Mouse (Mus musculus) right cerebral cortex, postnatal 25 days (tissue): ENCODE results near the gene Gsdme.

Experiments
- DNase-seq: peaks from one replicate; pipeline ENCODE4 v3.0.0; 2022

Gene Gsdme

DNA sequence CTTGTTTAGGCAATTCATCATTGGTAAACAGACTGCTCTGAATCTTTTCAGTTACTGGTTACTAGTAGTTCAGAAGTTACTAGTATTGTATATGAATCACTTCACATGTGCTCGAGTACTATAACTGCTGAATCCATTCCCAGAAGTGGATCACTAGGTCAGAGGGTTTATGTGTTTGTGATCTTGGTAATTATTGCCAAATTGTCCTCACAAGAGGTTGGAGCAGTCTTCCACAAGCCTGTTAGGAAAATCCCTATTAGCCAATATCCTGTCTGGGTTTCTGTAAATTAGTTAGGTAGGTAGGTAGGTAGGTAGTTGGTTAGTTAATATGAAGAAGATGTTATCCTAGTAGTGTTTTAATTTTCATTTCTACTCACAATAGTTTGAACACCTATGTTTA is 87.9 kb downstream of the Gsdme start:
- no peak for DNase-seq

DNA sequence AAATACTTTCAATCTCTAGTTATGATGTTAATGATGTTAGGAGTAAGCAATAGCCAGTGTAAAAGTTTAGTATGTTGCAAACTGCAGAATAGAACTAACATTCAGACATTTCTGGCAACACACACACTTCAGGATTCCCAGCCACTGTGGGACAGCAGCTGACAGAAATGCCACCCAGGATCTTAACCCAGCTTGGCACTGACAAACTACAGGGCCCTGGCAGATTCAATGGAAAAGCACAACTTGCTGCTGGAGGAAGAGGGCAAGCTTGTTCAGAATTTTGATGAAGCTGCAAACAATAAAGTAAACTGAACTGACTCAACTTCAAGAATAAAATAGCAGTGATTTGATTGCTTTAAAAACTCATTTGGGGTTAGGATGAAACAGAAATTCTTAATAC is 93.9 kb downstream of the Gsdme start:
- DNase-seq = no peak

DNA sequence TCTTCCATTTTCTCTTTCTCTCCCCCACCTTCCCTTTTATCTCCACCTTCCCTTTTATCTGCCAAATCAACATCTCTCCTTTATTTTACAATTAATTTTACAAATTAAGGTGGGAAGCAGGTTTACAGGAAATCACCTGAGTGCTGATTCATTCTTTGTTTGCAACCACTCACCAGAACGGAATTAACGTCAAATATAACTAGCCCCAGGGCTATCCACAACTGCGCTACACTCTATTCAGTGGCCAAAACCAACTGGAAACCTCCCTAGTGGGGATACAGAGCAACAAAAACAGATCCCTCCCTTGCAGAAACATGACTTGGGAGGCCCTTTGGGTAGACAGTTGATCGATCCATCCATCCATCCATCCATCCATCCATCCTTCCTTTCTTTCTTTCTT is 94.8 kb downstream of the Gsdme start:
- DNase-seq = no peak

DNA sequence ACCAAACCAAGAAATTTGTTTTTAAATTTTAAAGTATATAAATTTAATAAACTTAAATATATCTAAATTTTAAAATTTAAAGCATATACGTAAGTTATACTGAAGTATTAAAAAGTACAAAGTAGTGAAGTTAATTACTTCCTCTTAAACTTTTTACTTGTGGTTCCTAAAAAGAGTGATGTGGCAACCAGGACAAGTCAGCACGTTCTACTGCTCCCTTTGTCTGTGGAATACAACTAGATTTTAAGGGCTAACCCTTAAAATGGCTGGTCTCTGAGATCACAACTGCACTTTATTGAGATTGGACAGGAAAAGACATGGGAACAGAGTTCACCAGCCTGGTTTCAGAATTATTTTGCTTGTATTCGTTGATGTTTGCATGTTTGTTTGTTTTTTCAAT is 100.6 kb downstream of the Gsdme start:
- no peak for DNase-seq

DNA sequence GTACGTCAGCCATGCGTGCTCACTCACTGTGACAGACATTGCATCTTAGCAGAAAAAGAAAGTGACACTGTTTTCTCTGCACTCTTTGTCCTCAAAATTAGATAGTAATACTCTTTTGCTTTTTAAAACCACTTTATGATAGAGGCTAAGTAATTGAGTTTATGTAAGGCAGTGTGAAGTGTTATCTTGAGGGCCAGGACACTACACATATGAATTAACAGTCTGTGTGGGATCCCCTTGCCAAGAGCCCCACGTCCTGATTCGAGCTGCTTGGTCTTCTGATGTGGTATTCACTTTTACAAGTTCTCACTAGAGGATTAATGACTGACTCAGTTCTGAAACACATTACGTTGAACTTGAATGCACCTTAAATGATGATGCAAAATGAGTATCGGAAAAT is 103.8 kb downstream of the Gsdme start:
- DNase-seq = no peak

DNA sequence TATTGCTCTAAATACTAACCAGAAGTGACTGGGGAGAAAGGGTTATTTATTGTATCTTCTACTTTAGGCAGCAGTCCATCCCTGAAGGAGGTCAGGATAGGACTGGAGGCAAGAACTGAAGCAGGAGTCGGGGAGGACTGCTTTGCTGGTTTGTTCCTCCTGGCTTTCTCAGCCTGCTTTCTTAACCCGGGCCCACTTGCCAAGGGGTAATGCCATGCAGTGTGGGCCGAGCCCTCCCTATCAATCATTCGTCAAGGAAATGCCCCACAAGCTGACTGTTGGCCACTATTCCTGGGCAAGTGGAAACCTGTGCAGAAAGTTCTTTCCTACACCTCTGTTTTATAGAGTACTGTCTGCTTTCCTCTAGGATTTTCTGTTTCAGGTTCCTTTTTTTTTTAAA is 114.3 kb downstream of the Gsdme start:
- no peak for DNase-seq

DNA sequence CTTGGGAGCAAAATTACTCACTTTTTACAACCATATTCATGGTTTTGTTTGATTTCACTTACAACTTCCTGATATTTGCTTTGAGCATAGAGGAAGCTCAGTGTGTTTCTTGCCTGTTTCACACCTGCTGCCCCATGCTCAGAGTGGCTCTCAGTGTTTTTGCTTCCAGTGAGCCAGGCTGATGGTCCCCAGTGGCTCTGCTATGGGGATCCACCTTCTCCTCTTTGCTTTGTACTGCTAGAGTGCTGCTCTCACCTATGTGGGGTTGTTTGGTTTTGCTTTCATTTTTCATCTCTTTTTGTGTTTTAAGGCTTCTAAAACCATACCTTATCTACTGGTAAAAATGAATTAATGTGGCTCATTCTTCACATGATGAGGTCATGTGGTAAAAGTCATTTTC is 117.5 kb downstream of the Gsdme start:
- DNase-seq = no peak

DNA sequence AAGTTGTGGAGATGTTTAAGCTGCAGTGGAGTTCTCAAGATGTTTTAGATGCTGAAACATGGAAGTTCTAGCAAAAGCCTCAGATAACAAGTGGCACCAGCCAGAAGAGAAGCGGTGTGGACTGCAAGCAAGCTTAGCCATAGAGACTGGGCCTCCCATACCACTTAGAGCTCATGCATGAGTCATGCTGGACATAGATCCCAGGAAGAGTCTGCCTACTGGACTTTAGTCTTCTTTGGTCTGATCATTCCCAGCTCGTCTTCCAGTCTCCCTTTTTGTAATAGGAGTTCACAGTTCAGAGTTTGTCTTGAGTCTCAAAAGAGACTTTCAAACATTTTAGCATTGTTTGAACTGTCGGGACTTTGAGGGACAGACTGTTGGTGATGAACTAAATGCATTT is 124.1 kb downstream of the Gsdme start:
- DNase-seq = no peak
